Mouse (Mus musculus): ENCODE measurements around the gene Sucla2.
A peak's percentile ranks its signal among the peaks of the same experiment; 100 is the strongest.
"Not testable (repeated sequence)": the region's sequence is repeated elsewhere in the genome, so short reads cannot be mapped to it uniquely, and the experiment has no call there.

Gene Sucla2

DNA sequence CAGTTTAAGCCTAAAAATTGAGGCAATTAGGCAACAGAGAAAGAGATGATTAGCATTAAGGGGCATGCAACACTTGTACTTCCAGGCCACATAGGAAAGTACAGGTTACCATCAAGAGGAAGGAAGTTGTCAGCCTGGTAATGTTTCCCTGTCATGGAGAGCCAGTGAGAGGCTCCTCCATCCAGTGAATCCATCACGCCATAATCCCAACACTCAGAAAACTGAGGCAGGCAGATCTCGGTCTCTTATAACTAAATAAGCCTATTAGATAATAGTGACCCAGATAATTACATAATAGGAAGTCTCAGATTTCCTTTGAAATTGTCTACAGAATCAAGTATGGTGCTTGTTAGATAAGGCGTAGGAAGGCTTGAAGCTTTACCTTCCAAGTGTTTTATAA lies 983 bp upstream of the Sucla2 start:
- no peak for DNase-seq

DNA sequence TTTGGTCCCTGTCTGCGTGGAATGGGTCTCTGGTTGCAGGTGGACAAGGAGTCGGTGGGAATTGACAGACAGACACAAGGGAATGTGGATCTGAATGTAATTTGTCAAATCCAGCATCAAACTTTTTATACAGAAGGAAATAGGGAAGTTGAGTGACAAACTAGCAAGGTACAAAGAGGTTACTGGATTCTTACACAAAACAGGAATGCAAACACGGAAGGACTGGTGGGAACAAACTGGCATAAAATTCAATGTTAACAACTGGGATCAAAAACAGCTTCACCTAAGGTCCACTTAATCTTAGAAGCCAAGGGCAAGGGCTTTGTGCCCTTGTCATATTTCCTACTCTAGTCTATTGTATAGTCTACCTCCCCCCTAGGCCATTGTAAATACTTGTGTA lies 3.5 kb downstream of the Sucla2 start:
- not testable (repeated sequence) for DNase-seq

DNA sequence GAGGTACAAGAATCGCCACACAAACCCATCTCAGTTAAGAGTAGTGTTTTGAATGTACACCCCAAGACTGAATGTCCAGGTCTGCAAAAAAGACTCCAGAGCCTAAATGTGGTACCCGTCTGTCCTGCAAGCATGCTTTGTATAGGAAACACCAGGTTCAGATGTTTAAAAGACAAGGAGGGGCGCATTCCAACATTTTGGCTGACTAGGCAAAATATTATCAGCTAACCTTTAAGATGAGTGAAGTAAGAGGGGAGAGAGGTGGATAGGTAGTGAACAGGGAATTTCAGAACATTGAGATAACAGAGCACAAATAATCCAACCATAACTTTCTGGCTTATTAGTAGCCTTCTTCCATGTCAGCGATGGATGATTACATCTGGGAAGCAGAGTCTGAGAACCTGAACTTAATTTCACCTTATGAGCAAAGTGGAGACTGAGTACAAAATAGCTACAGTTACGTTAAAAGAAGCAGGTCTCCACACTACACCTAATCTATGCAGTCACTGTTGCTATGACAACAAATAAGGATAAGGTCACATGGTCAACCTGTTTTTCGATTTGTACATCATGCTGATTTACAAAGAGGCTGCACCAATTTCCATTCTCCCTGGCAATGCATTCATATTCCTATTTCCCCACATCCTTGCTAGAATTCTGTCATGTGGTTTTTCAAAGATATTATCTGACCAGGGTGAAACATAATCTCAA lies 8.8 kb downstream of the Sucla2 start:
- DNase-seq: no peak

DNA sequence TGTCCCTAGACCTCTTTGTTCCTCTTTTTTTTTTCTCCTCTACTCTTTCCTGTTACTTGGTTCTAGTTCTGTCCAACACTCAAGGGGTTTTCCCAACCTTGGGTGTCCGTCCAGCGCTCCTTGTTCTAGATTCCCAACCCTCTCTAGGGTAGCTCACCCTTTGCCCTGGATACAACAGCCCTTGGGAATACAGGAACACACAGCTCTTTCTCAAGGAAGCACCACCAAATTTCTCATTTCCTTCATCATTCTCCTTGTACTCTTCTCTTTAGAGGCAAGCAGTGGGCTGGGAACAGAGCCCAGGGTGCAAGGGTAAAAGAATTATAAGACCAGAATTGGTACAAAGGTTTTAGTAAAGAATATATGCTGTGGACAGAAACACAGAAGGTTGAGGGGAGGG lies 10.5 kb downstream of the Sucla2 start:
- no peak for DNase-seq

DNA sequence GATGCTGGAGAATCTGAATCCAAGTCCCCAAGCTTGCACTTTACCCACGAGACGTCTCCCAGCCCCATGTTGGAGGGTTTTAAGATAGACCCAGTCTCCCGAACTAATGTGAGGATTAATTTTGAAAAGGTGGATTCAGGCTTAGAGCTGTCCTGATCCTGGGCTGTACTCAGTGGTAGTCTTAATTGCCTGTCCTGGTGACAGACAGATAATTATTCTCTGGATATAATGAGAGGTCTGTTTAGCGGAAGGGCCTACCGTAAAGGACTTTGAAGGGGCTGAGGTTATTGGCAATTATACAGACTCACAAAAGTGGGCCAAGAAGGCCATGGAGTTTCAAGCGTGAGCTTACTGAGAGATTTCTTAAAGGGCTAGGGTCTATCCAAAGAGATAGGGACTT lies 18.7 kb downstream of the Sucla2 start:
- DNase-seq: no peak

DNA sequence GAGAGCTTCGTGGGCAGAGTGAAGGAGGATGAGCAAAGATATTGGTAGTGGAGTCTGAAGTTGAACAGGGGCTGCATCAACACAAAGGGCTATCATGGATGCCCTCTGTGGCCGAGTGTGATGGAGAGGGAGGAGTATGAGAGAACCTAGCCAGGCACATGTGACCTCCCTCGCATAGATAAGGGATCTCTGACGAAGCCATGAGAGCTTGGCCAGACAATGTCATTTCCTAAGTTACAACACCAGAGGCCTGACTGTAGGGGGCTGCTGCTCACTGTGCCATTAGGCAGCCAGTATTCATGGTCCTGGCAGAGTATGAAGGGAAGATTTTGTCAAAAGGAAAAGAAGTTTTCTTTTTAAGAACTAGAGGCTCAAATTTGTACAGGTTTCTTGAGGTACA lies 21.9 kb downstream of the Sucla2 start:
- no peak for DNase-seq

DNA sequence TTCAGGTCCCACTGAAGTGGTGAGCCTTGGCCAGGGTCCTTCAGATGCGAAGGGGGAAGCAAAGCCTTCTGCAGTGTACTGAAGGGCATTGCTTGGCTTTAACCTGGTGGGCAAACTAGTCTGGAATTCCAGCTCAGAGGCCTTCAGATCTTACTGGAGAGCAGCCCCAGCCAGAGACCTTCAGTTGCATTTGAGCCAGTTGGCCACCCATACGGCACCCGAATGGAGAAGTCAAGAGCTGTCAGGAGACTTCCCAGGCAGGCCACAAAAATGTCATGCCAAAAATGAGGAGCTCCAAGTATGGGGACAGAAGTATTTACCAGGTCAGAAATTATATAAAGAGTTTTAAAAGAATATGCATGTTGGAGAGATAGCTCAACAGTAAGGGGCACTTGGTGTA lies 22.9 kb downstream of the Sucla2 start, which contains the start of gene Nudt15:
Gene Nudt15 (minus strand): TSS at position 192 of the 400 bp plus-strand sequence.
- DNase-seq: no peak

DNA sequence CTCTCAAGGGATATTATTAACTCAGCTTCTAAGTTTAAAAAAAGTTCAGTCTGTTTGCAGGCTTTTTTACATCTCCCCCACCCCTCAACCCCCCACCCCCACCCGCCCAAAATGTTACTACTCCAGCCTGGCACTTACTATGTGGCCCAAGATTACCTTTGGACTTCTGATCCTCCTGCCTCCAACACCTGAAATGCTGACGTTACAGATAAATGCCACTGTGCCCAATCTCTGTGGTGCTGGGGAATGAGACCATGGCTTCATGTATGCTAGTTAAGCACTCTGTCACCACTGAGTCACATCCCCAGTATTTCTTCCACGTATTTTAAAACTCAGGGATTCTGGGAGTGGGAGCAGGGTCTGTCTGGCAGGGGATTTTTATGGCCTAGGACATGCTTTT lies 25.2 kb downstream of the Sucla2 start:
- DNase-seq: peak; percentile 15

DNA sequence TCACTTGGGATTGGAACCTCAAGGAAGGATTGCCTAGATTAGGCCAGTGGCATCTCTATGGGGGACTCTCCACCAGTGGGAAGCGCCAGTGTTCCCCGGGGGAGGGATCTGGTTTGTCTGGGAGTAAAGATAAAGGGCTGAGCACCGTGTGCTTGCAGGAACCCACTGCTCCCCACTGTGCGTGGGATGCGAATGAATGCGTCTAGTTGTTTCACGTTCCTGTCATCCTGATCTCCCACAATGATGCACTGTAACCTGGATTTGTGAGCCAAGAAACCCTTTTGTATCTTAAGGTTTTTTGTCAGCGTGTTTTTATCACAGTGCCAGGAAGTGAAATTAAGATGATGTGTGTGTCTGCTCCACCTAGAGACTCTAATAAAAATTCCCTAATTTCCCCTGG lies 25.6 kb downstream of the Sucla2 start:
- no peak for DNase-seq

DNA sequence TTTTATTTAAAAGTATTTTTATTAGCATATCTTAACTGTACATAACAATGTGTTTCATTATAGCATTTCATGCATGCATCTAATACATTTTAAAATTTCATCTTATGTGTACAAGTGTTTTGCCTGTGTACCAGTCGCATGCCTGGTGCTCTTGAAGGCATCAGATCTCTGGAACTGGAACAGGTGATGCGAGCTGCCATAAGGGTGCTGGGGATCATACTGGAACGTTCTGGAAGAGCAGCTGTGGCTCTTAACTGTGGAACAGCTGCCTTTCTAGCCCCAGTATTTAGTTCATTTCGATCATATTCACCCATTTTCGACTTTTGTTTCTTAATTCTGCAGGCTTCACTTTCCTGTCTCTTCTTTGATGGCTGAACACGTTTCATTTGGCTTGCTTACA lies 26.0 kb downstream of the Sucla2 start:
- DNase-seq: no peak

DNA sequence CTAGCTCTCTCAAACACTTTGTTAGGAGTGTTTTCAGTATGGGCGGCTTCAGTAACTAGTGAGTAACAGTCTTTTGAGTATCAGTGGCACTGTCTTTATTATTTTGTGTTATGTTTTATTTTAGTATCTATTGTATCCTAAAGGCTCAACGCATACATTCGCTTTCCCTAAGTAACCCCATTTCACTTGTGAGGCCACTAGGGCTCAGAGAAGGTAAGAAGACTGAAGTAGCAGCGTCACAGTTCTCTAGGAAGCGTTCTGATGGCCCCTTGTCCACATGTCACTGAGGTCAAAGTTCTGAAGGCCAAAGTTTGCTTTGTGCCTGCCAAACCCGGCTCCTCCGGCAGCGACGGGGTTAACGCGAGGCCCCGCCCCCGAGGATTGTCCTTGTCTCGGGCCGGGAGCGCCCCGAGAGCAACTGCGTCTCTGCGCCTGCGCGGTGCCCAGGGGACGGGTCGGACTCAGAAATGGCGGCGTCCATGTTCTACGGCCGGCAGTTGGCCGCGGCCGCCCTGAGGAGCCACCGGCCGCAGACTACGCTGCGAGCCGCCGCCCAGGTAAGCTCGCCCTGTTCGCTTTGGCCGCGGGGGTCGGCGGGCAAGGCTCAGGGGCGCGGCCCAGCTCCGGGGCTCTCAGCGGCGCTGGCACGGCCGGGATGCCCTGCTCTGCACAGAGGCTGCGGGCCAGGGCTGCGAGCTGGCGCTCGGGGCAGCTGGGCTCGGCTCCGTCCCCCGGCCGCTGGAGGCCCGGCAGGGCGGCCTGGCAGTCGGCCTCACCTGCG lies 27.4 kb downstream of the Sucla2 start:
- DNase-seq: peak; percentile 97

DNA sequence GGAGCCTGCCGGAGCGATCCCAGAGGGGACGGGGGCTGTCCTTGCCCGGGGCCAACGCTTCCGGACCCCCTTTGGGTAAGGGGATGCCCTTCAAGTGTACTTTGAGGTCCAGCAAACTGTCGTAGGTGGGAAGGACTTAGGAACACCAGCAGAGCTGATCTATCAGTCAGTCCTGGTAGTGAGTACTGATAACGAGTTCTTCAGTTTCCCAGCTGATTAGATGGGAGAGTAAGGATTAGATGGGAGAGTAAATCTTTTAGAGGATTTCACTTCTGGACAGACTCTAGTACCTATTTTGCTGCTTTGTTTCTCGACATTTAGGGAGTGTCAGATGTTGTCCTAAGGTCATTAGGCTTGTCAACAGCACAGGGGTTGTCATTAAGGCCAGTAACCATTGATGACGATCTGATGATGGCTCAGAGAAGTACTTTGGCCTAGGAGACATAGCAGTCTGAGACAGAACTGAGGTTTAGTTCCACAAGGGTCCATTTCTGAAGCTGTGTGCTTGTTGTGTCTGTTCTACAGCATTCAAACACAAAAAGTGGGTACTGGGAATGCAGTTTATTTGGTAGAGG lies 28.1 kb downstream of the Sucla2 start:
- DNase-seq: no peak

DNA sequence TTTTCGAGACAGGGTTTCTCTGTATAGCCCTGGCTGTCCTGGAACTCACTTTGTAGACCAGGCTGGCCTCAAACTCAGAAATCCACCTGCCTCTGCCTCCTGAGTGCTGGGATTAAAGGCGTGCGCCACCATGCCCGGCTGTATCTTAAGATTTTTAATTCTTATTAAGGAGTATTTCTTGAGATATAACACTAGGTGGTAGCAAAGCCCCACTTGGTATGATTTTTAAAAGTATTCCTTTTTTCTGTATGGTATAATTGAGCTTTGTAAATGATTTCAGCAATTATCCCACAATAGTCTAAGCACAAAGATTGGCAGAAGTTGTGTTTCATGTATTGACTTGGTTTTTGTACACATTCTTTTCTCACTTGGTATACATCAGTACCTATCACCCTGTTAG lies 44.7 kb downstream of the Sucla2 start:
- DNase-seq: not testable (repeated sequence)

DNA sequence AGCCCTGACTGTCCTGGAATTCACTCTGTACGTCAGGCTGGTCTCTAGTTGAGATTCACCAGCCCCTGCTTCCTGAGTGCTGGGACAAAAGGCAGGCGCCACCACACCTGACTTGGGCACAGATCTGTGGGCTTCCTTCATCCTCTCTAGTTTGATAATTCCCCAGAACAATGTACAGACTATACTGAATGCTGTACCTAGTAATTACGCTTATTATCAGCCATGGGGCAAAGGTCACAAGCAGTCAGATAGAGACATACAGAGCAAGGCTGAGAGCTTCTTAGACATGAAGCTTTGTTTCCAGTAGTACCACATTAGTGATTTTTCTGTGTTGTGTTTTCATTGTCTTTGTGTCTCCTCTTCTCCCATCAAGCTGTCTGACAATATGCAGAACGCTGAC lies 46.0 kb downstream of the Sucla2 start:
- DNase-seq: no peak

DNA sequence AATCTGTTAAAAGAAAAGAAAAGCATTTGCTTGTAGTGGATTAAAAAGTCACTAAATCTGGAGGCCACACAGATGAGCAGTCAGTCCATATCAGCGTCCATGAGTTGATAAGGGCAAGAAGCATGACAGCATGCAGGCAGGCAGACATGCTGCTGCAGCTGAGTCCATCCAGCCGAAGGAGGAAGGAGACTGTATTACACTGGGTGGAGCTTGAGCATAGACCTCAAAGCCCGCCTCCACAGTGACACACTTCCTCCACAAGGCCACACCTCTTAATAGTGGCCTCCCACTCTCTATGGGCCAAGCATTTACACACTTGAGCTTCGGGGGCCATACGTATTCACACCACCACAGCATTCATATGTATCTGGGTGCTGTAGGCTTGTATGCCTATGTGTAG lies 48.9 kb downstream of the Sucla2 start:
- DNase-seq: no peak

DNA sequence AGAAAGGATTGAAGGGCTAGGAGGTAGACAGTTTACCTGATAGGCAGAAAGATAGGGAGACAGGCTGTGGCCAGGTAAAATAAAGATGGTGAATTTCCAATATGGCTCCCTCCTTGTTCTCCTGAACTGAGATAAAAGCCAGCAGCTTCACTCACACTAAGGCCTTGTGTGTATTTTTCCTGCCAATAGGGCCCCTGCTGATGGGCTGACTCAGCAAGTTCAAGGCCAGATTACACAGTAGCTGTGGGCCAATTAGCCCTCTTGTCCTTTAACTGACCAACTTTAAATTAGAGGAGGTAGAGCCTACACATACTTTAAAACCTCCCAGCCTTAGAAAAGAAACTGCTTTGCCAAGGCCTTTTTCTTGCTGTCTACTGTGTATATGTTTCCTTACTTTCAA lies 51.2 kb downstream of the Sucla2 start:
- no peak for DNase-seq

DNA sequence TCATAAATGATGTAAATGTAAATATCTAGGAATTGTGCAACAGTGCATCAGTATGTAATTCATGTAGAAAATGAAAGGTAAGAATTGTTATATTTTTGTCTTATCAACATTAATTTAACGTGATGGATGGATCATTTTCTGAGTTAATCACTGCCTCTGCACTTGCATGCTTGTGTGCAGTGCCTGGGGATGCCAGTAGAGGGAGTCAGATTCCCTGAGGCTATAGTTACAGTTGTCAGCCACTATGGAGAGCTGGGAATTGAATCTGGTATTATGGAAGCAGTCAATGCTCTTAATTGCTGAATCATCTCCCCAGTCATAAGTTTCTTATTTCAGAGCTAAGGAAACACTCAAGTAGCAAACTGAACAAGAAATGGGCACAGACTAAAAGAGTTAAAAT lies 63.0 kb downstream of the Sucla2 start:
- DNase-seq: no peak

DNA sequence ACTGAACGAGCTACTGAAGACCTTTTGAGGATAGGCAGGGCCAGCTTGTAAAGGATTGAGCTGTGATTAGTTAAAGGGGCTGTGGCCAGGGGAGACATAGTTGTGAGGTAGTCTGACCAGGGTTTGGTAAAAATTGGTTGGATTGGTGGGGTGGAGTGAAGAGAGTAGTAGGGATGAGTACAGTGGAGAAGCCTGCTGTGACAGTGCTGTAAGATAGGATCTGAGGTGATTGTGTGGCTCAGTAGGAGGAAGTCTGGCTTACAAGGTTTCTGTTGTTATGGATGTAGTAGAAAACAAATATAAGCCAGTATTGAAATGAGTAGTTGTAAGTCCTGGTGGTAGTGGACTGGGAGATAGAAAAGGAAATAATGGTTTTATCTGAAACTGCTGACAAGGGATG lies 67.0 kb downstream of the Sucla2 start:
- no peak for DNase-seq

DNA sequence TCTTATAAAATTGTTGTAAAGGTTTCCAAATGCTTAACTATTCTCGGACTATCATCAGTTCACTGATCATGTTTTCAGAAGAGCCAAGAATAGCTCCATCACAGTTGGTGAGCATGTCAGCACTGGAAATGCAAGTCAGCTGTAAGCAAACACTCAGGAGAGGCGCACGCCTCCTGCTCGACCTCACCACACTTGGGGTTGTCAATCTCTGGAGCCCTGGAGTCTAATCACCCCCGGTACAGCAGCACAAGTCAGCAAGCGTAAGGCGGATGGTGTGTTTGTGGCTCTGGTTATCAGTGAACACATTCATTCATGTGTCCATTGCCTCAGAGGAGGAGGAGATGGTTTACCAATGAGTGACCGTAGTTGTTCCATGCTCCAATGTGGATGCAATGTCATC lies 74.6 kb downstream of the Sucla2 start:
- DNase-seq: no peak

DNA sequence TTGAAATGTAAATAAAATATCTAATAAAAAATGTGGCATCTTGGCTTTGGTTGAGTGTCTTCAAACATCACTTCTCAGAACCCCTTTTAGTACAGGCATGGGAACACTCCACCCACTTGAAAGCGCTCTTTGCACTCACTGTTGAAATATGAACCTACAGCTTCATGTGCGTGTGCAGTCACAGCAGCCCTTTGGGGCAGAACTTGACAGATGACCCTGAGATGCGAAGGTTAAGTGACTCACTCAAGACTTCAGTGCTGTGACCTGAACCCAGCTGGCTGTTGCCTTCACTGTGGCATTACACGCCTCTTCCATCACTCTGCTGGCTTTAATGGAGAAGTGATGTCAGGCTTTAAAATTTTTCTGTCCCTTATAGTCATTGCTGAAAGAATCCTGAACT lies 82.6 kb downstream of the Sucla2 start:
- DNase-seq: no peak

DNA sequence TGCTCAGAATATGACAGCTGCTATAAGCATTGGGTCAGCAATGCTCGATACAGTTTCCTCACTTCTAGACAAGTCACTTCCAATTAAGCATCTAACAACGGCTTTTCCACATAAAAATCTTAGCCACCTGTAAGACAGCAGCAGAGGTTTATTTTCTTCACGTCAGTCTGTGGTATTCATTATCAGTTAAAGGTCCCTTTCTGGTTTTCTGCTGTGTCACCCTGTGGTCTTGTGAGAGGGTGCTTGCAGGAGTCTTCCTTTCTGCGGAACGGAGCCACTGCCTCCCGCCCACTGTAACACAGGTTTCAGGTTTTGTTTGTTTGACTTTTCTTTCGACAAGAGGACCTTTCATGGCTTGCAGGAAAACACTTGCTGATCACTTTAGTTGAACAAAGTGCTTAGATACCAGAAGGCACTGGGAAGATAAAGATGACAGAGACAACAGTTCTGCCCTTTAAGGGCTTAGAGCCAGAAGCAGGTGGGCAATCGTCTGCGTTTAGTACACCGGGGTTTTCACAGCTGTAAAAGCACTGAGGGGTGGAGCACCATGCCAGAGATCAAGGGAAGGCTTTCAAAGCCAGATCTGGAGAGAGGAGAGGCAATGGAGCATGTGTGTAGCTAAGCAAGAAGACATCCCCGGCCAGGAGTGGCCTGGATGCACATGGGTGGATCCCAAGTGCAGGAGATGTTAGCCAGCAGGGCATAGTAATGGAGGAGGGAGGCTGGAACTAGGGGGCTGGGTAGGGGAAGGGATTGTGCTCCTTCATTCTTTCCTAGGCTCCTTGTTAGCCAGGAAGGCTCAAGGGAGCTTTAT lies 83.8 kb downstream of the Sucla2 start:
- DNase-seq: no peak

DNA sequence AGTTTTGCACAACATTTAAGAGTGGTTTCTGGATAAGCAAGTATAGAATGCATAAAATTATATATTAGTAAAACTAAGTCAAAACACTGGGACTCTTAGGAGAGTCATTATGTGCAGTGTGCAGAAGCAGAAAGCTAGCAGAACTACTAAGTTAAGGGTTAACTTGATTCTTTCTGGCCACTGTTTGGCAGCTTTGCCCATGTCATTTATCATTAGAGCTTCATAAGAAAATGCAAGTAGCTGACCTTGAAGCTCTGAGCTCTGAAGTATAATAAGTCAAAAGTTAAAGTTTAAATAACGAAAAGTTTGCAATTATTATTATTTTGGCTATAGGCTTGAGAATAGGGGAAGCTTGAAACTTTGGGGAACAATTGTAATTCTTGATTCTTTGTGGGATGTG lies 89.8 kb downstream of the Sucla2 start:
- peak; percentile 14 for DNase-seq

DNA sequence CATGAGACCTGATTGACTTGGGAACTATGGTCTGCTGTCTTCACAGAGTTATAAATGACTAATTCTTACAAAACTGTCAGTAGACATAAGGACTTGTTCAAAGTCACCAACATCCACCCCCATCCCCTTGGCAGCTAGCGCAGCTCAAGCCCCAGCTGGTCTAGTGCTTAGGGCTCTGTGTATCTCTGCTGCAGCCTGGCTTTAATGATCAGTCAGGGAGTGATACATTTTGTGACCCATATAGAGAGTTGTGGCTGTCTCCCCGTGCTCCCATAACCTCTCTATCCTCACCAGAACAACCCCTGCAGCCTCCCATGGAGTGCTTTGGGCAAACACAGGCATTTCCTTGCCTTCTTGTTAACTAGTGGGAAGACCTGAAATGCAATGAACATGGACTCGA lies 95.8 kb downstream of the Sucla2 start:
- DNase-seq: no peak

All from kidney, postnatal 14 days (tissue).